Mouse (Mus musculus) lung, adult 2 months (tissue): ENCODE results near the gene Rassf3. TPM values are rescaled to one million over a fixed set of nuclear protein-coding genes. Genes with fewer than 3 reads are reported as not detected.
A peak's percentile ranks its signal among the peaks of the same experiment; 100 is the strongest.

Source experiments
- DNase-seq: peaks from one replicate; pipeline ENCODE4 v3.0.0; 2022
- H3K4me1 ChIP-seq: fragments of 200-500 bp; 2 replicates; pipeline ENCODE4 v1.6.1; 2011; ENCODE audit warnings: low read length; ENCODE audit not compliant: control insufficient read depth, insufficient read depth
- H3K4me3 ChIP-seq: fragments of 200-500 bp; replicated peaks from 2 replicates; pipeline ENCODE3; 2011; ENCODE audit warnings: low read depth, mild to moderate bottlenecking, control low read depth, low read length; ENCODE audit errors: extremely low read depth
- CTCF ChIP-seq: fragments of 200-500 bp; IDR thresholded peaks from 2 replicates; pipeline ENCODE4 v1.5.1; 2011; ENCODE audit warnings: mild to moderate bottlenecking, low read length, control low read depth; ENCODE audit not compliant: insufficient read depth
- POLR2A ChIP-seq: fragments of 200-500 bp; IDR thresholded peaks from 2 replicates; pipeline ENCODE4 v1.6.1; 2011; ENCODE audit warnings: low read depth, mild to moderate bottlenecking, control low read depth, low read length, borderline replicate concordance; ENCODE audit errors: extremely low read depth
- WGBS: fragments of 180-500 bp; shearing (Covaris S2); methylation state at CpG from one replicate; pipeline ENCODE4 v1.1.7; 2018; 5-methylcytosine and 5-hydroxymethylcytosine counted together
- polyA plus RNA-seq: library from polyadenylated mRNA; depleted of rRNA; stranded (reverse); fragments of >200 nt; gene quantifications from 2 replicates; pipeline ENCODE4 v1.2.3, GENCODE M21; 2012

Gene Rassf3
- polyA plus RNA-seq, 1 experiment = 97.0 TPM

DNA sequence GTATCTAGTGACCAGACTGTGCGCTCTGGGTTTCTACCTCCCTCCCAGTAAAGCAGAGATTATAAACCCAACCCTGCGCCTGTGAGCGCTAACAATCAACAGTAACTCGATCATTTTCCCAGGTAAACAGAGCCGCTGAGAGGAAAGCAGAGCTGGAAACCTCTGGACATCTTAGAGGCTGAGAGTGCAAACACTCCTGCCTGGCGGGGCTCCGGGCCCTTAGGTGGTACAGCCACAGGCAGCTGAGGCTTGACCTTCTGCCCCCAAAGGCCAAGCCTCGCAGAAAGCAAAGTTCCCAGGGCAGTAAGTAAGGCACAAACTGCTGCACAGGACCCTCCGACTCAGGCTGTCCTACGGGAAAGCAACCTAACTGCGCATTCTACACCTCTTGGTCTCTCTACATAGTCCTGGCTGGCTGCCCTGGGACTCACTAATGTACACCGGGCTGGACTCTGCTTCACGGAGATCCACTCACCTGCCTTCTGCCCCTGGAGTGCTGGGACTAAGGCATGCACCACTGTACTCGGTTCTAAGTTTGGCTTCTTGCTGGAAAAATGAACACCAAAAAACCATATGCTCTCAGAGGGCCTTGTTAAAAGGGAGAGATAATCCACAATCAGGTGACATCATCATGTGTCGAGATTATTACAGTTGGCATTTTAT, 41.6 kb downstream of the Rassf3 start:
- no peak for DNase-seq
- 67% methylated on average over 15 of the region's 15 CpGs for WGBS
- H3K4me3 ChIP-seq = no peak overlapping the region
- TF ChIP-seq POLR2A (no peak), CTCF (no peak)
- peaks cover 45% of the 10 kb centered on the region for H3K4me1 ChIP-seq

DNA sequence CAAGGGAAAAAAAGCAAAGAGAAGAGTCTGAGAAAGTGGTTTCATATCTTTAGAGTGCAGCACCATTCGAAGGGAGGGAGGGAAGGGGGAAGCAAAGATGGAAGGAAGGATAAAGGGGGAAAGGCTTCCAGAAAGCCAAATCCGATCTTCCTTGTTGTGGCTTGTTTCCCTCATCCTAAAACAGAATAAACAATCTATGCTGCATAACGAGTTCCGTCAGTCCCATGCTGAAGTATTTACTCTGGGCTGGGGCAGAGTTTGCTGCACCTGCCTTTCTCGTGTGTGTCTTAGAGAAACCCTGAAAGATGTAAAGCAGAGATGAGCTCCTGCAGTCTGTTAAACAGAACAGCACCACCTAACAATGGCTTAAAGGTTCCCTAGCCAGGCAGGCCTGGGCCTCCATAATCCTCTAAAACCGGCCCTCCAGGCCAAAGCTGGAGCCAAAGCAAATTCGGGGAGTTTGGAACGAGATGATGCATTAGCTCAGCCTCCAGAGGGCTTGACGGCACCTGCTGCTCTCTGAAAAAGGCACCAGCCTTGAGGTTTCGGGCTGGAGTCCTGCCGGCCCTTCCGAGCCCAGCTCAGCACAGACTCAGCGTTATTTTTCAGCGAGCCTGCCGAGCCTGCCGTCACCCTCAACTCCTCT, 43.4 kb downstream of the Rassf3 start:
- Histone ChIP-seq H3K4me1 (peaks cover 55% of the 10 kb centered on the region), H3K4me3 (no peak overlapping the region)
- no peak for TF ChIP-seq CTCF
- no peak for TF ChIP-seq POLR2A
- 27% methylated on average over 16 of the region's 16 CpGs for WGBS
- DNase-seq = peak; percentile 64

DNA sequence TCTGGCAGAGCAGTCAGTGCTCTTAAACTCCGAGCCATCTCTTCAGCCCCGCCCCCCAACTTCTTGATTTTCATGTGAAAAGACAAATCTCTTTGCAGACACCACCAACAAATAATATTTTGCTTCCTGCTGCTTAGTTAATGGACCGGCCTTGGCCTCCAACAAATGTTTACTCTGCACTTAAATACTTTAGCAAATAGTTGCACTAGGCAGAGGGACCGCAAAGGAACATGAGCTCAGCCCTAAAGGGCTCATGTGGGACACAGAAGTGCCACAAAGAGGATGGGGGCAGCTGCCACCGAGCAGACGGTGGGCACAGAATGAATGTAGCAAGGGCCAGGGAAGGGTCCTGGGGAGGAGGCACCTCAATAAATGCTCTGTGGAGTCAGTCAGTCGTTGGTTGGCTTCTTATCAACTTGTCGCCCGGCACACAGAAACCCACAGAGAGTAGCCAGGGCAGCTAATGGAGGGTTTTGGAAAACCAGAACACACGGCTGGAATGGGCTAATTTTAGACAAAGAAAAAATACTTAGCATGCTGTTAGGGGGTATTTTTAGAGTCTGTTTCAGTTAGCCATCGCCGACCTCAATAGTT, 44.0 kb downstream of the Rassf3 start:
- Histone ChIP-seq H3K4me1 (peaks cover 60% of the 10 kb centered on the region), H3K4me3 (no peak overlapping the region)
- 12% methylated on average over 12 of the region's 12 CpGs for WGBS
- 0 out of 2 replicates have a peak, but pooled peaks have one; percentile 16 for TF ChIP-seq POLR2A
- no peak for TF ChIP-seq CTCF
- DNase-seq = peak; percentile 63

DNA sequence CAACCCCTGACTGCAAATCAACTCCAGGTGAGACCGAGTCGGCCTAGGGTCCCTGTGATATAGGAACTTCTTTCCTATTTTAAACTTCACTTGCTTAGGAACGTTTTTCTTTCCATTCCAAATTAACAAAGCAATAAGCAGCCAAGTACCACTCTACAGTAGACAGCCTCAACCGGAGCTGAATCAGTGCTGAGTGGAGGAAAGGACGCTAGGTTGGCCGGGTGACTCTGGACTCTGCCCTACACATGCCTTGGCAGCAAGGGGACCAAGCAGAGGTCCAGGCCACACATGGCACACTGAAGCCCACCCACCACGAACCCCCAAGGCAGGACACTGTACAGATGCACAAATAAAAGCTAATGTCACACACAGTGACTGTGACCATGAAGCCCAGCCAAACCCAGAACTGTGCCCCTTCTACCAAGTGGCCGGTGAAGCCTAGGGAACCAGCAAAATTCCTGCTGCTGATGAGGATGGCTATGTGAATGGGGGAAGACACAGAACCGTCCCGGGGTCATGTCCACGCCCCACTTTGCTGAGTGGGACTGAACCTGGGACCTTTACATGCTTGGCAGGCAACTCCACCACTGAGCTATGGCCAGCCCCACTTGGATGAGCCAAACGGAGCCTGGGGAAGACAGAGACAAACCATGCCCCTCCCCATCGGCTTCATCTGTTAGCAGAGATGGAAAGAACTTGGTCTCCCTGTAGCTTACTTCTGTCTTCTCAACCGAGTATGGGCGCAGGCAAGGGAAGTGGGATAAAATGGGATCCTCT, 45.2 kb downstream of the Rassf3 start:
- no peak for DNase-seq
- no peak overlapping the region for H3K4me3 ChIP-seq
- 50% methylated on average over 15 of the region's 15 CpGs for WGBS
- H3K4me1 ChIP-seq = peaks cover 67% of the 10 kb centered on the region
- no peak for TF ChIP-seq POLR2A
- no peak for TF ChIP-seq CTCF

DNA sequence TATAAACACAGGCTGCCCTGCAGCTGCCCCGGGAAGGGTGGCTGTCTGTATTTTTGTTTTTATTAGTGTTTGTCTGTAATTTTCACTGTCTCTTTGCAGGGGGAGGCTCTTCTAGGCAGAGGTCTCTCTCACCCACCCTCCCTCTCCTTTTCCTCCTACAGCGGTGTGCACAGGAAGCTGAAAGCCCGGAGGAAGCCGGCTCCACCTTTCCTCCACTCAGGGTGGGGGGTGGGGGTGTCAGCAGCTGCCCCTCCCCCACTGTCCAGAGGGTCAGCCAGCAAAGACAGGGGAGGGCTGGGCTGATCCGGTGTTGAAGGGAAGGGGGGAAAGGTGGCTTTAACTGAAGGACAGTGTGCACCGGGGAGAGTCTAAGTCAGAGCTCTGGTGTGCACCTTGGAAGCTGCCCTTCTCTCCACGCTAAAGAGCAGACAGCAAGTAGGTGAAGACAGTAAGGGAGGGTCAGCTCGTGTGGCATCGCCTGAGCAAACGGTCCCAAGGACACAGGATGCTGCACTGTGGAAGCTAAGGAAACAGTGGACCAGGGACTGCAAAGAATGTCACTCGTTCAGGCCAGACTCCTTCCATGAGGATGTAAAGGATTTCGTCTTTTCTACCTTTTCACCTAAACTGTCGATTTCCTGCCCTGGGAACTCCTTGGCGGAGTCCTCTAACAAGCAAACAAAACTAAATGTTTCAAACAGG, 46.0 kb downstream of the Rassf3 start:
- 11% methylated on average over 14 of the region's 14 CpGs for WGBS
- no peak overlapping the region for H3K4me3 ChIP-seq

DNA sequence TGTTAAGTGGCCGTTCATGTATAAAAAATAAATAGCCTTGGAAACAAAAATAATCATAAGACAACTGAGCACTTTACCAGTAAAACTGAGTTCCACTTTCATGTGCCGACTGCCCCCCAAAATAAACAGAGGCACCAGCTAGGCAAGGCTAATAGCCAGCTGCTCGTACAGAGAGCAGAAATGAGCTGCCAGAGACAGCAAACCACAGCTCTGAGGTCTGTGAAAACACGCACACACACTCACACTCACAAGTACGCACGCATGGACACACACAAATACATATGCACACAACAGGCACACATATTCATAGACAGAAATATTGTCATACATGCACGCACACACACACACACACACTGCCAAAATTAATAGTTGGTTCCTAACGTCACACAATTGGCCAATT, 46.6 kb downstream of the Rassf3 start:
- Histone ChIP-seq H3K4me3 (no peak overlapping the region), H3K4me1 (peaks cover 72% of the 10 kb centered on the region)
- no peak for TF ChIP-seq POLR2A
- TF ChIP-seq CTCF = no peak
- DNase-seq = no peak
- WGBS = 4% methylated on average over 8 of the region's 8 CpGs

More for the DNA sequence above, 46.0 kb downstream of the Rassf3 start:
- no peak for DNase-seq
- TF ChIP-seq POLR2A = no peak
- no peak for TF ChIP-seq CTCF
- peaks cover 72% of the 10 kb centered on the region for H3K4me1 ChIP-seq

DNA sequence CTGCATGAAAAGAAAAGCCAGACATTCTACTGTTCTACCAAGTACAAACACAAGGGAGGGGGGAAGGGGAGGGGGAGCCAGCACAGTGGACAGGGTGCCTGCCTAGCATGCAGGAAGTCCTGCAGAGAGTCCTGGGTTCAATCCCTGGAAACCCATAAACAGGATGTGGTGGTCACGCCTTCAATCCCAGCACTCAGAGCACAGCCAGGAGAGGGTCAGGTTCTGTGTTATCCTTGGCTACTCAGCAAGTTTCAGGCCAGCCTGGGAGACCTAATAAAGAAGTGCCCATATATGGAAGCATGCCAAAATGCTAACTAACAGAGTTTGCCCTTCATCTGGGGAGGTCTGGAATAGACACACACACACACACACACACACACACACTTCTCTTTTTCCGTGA, 47.1 kb downstream of the Rassf3 start:
- no peak for TF ChIP-seq POLR2A
- no peak for TF ChIP-seq CTCF
- Histone ChIP-seq H3K4me3 (no peak overlapping the region), H3K4me1 (peaks cover 71% of the 10 kb centered on the region)
- DNase-seq = no peak
- WGBS = 4% methylated on average over 2 of the region's 2 CpGs

DNA sequence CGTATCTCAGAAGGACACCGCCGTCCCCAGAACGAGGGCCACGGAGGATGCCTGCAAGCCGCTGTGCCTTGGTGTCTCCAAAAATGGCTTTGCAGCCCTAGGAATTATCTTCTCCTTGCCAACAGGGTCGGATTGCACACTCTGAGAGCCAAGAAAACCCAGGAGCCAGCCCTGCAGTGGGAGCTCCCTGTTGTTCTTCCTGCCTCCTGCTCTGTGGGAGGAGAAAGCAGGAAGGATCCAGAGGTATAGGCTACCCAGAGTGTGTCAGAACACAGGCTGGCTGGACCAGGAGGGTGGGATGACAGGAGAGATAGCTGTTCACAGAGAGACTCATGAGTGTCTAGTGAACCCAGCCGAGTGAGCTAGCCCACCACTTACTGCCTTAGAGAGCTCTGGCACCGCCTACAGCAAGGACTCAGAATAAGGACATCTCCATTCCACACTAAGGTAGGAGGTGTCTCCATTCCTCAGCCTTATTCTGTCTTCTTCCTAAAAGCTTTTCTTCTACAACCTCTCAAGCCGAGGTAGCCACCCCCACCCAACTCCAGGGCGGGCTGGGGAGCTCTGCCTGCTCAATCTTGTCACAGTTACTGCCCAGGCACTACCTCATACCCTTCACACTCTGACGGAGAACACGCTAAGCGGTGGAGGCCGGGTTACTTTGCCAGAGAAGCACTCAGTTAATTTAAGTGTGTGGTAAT, 48.0 kb downstream of the Rassf3 start:
- no peak for DNase-seq
- WGBS = 56% methylated on average over 15 of the region's 15 CpGs
- H3K4me3 ChIP-seq = no peak overlapping the region

More for the DNA sequence above, 48.0 kb downstream of the Rassf3 start:
- no peak for TF ChIP-seq CTCF
- no peak for TF ChIP-seq POLR2A
- H3K4me1 ChIP-seq = peaks cover 75% of the 10 kb centered on the region
